Mouse (Mus musculus) midbrain, embryonic 12.5 days (tissue): ENCODE results near the gene Jag2. TPM values are rescaled to one million over a fixed set of nuclear protein-coding genes. Genes with fewer than 3 reads are reported as not detected.

Experiments used
- ATAC-seq: fragments of 200-750 bp; cut with Nextera tagmentation; 2 replicates; pipeline ENCODE4 v1.8.0; 2017; ENCODE audit warnings: low read depth, moderate TSS enrichment, moderate library complexity; ENCODE audit not compliant: low FRiP score
- H3K27ac ChIP-seq: fragments of 300-500 bp; sonication (generic); replicated peaks from 2 replicates; pipeline ENCODE4 v1.5.1; 2016; ENCODE audit warnings: mild to moderate bottlenecking
- H3K27me3 ChIP-seq: fragments of 300-500 bp; sonication (generic); 2 replicates; pipeline ENCODE4 v1.6.1; 2016; ENCODE audit warnings: mild to moderate bottlenecking
- H3K36me3 ChIP-seq: fragments of 300-500 bp; sonication (generic); 2 replicates; pipeline ENCODE4 v1.6.1; 2016
- H3K4me1 ChIP-seq: fragments of 300-500 bp; sonication (generic); 2 replicates; pipeline ENCODE4 v1.6.1; 2016
- H3K4me2 ChIP-seq: fragments of 300-500 bp; sonication (generic); replicated peaks from 2 replicates; pipeline ENCODE4 v1.6.1; 2016; ENCODE audit warnings: mild to moderate bottlenecking, moderate library complexity
- H3K4me3 ChIP-seq: fragments of 300-500 bp; sonication (generic); 2 replicates; pipeline ENCODE4 v1.5.1; 2016; ENCODE audit warnings: mild to moderate bottlenecking
- H3K9ac ChIP-seq: fragments of 300-500 bp; sonication (generic); replicated peaks from 2 replicates; pipeline ENCODE4 v1.6.1; 2016; ENCODE audit warnings: mild to moderate bottlenecking, moderate library complexity
- H3K9me3 ChIP-seq: fragments of 300-500 bp; sonication (generic); 2 replicates; pipeline ENCODE4 v1.6.1; 2016; ENCODE audit warnings: mild to moderate bottlenecking
- WGBS: fragments of 180-500 bp; shearing (Covaris S2); methylation state at CpG from one replicate; pipeline ENCODE4 v1.1.7; 2016; 5-methylcytosine and 5-hydroxymethylcytosine counted together
- polyA plus RNA-seq: library from polyadenylated mRNA; unstranded; fragments of >200 nt; fragmentation: Nextera tagmentation; extraction: Ambion mirVana; gene quantifications from 2 replicates; pipeline ENCODE4 v1.2.1, GENCODE M21; 2016

Jag2 gene
- polyA plus RNA-seq, 1 experiment from 2014 or later: 5.8 TPM

DNA sequence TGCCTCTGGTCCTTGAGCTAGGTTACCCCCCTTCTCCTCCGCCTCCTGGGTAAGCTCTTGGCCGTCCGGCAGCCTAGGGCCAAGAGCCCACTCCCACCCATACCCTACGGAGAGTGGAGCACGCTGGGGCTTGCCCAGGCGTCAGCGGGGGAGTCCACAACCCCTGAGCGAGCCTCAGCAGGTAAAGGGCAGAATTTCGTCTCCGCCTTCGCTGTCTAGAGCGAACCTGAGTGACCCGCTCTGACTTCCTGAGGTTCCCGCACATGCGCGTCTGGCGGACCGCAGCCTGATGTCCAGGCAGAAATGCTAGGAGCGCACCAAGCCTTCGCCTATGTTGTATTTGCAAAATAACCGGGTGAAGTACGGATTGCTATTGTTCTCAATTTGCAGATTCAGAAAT is 55.4 kb downstream of the Jag2 start:
- Histone ChIP-seq H3K4me1 (peaks cover 23% of the 10 kb centered on the region), H3K4me3 (peak overlapping the region; percentile 19), H3K9ac (0 out of 2 replicates have a peak overlapping the region, but pooled peaks have one; percentile 28), H3K9me3 (no peaks in the 10 kb centered on the region), H3K4me2 (peak overlapping the region; percentile 42), H3K27ac (no peak overlapping the region), H3K36me3 (no peaks in the 10 kb centered on the region), H3K27me3 (peaks cover 86% of the 10 kb centered on the region)
- WGBS: 13% methylated on average over 22 of the region's 22 CpGs
- no peak for ATAC-seq

DNA sequence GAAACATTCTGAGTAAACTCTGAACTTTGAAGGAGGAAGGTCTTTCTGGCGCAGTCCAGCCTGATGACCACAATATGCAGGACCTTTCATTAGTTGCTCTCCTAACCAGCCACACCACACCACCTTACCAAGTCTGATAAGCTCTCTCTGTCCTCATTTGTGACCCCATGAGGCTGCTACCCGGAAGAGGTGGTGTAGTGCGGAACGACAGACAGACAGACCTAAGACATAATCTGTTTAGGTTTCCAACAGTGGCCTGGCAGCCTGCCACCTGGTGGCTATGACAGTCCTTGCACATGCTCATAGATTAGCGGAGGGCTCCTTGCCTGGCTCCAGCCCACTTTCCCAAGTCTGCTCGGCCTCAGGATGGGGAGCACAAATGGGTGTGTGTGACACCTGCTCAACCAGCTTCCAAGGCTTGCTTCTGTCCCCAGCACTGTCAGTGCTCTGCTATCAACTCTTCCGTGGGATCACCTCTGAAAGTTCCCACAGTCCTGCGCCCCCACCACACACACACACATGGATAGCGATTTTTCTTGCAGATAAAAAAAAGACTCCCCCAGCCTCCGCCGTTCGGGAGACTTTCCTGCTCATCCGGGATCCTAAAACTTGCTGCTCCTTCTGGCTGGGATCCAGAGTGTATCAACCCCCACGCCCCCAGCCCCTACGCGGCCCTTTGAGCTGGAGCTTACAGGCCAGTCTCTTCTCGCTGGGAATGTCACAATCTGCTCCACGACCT is 56.0 kb downstream of the Jag2 start:
- Histone ChIP-seq H3K4me3 (peak overlapping the region; percentile 19), H3K9me3 (no peaks in the 10 kb centered on the region), H3K9ac (0 out of 2 replicates have a peak overlapping the region, but pooled peaks have one; percentile 28), H3K4me2 (peak overlapping the region; percentile 42), H3K27me3 (peaks cover 81% of the 10 kb centered on the region), H3K4me1 (peaks cover 23% of the 10 kb centered on the region), H3K36me3 (no peaks in the 10 kb centered on the region), H3K27ac (no peak overlapping the region)
- 17% methylated on average over 18 of the region's 18 CpGs for WGBS
- peak; percentile 28; the same call in 1 of the 2 replicates for ATAC-seq

DNA sequence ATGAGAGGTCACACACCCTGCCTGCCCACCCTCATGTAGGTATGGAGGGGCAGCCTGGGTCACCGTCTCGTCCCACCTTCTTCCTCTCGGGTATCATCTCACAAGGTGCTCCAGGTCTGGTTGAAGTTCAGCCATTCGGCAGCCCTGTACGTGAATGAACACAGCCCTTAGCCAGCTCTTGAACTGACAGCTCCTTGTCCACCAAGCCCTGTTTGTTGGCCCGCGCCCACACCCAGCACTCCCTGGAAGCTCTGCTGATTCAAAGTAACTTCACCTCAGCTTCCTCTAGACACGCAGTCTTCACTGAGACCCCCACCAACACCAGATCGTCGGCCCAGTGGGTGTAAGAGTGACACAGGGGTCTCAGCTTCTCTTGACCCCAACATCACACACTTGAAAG is 56.6 kb downstream of the Jag2 start:
- Histone ChIP-seq H3K9me3 (no peaks in the 10 kb centered on the region), H3K27ac (no peak overlapping the region), H3K27me3 (peaks cover 81% of the 10 kb centered on the region), H3K36me3 (no peaks in the 10 kb centered on the region), H3K4me2 (no peak overlapping the region), H3K4me1 (peaks cover 22% of the 10 kb centered on the region), H3K9ac (no peak overlapping the region), H3K4me3 (no peak overlapping the region)
- ATAC-seq: no peak
- WGBS: 88% methylated on average over 10 of the region's 10 CpGs

DNA sequence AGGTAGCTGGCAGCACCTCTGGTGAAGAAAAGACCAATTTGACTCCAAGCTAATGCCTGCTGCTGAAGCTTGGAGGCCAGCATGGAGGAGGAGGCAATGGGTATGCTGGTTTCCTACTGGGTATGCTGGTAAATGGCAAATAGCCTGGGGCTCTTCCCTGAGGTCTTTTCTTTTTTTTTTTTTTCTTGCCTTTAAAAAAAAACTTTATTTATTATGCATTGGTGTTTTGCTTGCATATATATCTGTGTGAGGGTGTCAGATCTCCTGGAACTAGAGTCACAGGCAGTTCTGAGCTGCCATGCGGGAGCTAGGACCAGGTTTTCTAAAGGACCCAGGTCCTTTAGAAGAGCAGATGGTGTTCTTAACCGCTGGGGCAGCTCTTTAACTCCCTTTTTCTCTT is 58.3 kb downstream of the Jag2 start:
- Histone ChIP-seq H3K27me3 (peaks cover 64% of the 10 kb centered on the region), H3K4me3 (no peak overlapping the region), H3K9ac (no peak overlapping the region), H3K27ac (no peak overlapping the region), H3K9me3 (no peaks in the 10 kb centered on the region), H3K4me2 (no peak overlapping the region), H3K36me3 (no peaks in the 10 kb centered on the region), H3K4me1 (peaks cover 11% of the 10 kb centered on the region; the same call in 1 of the 2 replicates)
- WGBS: 78% methylated on average over 2 of the region's 2 CpGs
- no peak for ATAC-seq

DNA sequence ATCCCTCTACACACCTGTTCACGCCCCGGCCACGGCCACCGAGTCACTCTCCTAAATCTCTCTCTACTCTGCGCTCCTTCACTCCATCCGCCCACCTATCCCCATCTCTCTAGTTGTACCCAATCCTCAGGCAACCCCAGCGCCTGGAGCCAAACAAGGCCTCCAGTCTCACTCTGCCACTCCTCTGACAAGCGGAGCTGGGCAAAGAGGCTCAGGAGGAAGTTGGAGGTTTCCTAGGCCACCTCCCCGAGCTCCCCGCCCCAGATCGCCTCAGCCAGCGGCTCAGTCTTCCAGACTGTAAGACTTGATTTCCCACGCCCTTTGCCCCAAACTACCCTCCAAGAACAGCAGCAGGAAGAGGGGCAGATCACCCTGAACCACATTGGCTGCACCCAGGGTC is 58.8 kb downstream of the Jag2 start:
- H3K4me2 ChIP-seq: no peak overlapping the region
- peaks cover 59% of the 10 kb centered on the region for H3K27me3 ChIP-seq
- H3K36me3 ChIP-seq: no peaks in the 10 kb centered on the region
- no peak overlapping the region for H3K9ac ChIP-seq
- no peak overlapping the region for H3K4me3 ChIP-seq
- 59% methylated on average over 13 of the region's 13 CpGs for WGBS
- H3K27ac ChIP-seq: no peak overlapping the region
- no peaks in the 10 kb centered on the region for H3K9me3 ChIP-seq
- H3K4me1 ChIP-seq: peaks cover 8% of the 10 kb centered on the region; the same call in 1 of the 2 replicates
- ATAC-seq: no peak

DNA sequence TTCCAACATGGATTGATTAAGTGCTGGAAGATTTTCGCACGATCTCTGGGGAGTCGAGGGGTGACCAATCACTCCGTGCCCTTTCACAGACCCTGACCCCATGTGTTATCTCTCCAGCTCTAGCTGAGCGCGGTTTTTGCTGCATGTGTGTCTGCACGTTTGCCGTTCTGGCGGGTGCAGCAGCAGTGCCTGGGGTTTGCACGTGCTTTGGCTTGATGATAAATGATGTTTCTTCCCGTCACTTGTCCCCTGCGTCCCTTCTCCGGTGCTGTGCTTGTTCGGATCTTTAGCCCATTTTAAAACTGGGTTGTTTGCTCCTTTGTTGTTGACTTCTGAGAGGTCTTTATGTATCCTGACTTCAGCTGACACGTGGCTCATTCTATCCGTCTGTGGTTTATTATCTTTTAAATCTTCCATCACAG is 59.8 kb downstream of the Jag2 start:
- ATAC-seq: no peak
- 39% methylated on average over 16 of the region's 16 CpGs for WGBS
- Histone ChIP-seq H3K4me2 (no peak overlapping the region; the same call in 1 of the 2 replicates), H3K4me1 (peaks cover 8% of the 10 kb centered on the region; the same call in 1 of the 2 replicates), H3K4me3 (no peak overlapping the region), H3K36me3 (no peaks in the 10 kb centered on the region), H3K27me3 (peaks cover 54% of the 10 kb centered on the region), H3K9ac (no peak overlapping the region), H3K27ac (no peak overlapping the region), H3K9me3 (no peaks in the 10 kb centered on the region)

DNA sequence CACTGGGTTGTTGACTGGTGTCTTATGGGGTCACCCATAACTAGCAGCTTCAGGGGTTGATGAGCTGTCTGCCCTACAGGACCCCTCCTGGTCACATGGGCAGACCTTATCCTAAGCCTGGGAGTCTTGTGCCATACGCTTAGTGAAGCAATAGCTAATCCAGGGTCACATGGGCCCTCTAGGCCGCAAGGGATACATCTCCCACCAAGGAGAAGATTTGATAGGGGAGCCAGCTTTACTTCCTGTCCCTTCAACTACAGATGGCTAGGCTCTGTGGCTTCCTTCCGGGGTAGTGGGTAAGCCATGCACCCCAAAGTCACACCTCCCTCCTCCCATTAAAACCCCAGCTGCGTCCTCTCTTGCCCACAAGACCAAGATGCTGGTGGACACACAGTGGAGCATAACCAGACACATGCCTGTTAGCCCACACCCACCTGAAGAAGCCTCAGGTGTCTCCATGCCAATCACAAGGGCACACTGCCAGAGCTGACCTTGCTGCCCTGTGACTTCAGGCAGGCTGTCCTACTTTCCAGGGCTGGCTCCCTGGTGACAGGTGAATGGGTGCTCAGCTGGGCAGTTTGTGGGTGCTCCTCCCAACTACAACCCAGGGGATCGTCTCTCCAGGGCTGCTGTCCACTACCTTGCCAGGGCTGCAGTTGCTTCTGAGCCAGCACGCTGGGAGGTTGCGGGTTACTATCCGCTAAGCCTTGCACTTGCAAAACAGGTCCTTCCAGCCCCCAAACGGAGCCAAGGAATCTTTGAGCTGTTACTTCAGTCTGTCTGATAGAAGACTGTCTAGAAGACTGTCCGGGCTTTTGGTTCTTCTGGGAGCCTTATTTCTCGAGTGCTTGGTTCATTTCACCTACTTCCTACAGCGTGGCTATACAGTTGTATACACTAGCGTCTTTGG is 61.1 kb downstream of the Jag2 start, which contains the start of gene Gpr132:
Gene Gpr132, minus strand, starts transcription at position 51 of the 910 bp plus-strand sequence.
- H3K27me3 ChIP-seq: peaks cover 41% of the 10 kb centered on the region
- no peak for ATAC-seq
- H3K4me3 ChIP-seq: no peak within 1 kb of the TSS
- H3K9ac ChIP-seq: no peak within 1 kb of the TSS
- H3K36me3 ChIP-seq: no peaks in the 10 kb centered on the region
- H3K4me1 ChIP-seq: no peaks in the 10 kb centered on the region
- 63% methylated on average over 13 of the region's 13 CpGs for WGBS
- no peak within 1 kb of the TSS for H3K27ac ChIP-seq
- no peak within 1 kb of the TSS for H3K4me2 ChIP-seq
- no peaks in the 10 kb centered on the region for H3K9me3 ChIP-seq

DNA sequence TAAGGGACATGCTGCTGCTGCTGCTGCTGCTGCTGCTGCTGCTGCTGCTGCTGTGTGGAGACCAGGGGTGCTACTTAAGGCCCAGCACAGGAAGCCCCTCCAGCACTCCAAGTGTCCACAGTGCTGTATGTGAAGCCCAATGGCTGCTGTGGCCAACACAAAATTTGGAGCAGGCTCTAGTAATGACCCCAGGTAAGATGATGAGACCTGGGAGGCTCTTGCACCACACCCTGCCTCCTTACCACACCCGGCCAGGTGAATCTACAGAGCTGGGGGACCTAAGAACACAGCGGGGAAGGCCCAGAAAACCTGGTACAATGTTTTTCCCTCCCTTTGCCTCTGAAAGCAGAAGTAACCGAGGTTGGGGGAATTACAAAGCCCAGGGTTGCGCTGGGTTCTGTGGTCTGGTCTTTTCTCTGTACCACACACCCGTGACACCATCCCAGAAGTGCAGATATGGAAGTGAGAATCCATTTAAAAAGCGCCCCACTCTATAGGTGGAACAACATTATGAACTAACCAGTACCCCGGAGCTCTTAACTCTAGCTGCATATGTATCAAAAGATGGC is 62.4 kb downstream of the Jag2 start:
- ATAC-seq: no peak
- Histone ChIP-seq H3K36me3 (no peaks in the 10 kb centered on the region), H3K27ac (no peak overlapping the region), H3K9ac (no peak overlapping the region), H3K4me3 (no peak overlapping the region), H3K4me2 (no peak overlapping the region), H3K4me1 (no peaks in the 10 kb centered on the region), H3K27me3 (peaks cover 28% of the 10 kb centered on the region; the same call in 1 of the 2 replicates), H3K9me3 (no peaks in the 10 kb centered on the region)
- WGBS: 92% methylated on average over 7 of the region's 7 CpGs

DNA sequence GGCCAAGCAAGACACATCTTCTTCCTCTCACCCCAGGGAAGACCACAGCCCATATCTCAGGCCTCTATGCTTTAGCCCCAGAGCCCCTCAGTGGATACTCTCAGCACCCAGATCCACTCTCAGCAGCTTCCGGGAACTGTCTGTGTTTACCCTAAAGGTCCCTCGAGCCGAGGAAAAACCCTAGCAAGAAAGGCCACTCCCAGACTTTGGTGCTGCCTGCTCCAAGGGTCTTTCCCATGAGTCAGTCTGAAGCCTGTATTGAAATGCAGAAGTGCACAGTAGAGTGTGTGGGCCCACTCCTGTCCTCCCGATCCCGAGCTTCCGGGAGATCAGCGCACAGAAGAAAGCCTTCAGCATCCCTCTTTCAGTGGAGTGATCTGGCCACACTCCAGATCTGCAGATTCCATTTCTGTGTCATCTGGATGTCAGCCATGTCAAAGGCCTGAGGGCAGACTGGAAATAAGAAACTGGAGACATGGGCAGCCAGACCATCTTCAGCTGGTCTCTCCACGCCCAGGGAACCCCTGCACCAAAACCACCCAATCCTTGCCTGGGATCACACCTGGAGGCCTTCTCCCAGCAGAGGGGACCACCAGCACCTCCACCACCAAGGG is 63.0 kb downstream of the Jag2 start:
- Histone ChIP-seq H3K9me3 (no peaks in the 10 kb centered on the region), H3K36me3 (no peaks in the 10 kb centered on the region), H3K4me1 (no peaks in the 10 kb centered on the region), H3K4me2 (no peak overlapping the region), H3K4me3 (no peak overlapping the region), H3K27ac (no peak overlapping the region), H3K9ac (no peak overlapping the region), H3K27me3 (peaks cover 26% of the 10 kb centered on the region; the same call in 1 of the 2 replicates)
- 83% methylated on average over 8 of the region's 8 CpGs for WGBS
- ATAC-seq: no peak

DNA sequence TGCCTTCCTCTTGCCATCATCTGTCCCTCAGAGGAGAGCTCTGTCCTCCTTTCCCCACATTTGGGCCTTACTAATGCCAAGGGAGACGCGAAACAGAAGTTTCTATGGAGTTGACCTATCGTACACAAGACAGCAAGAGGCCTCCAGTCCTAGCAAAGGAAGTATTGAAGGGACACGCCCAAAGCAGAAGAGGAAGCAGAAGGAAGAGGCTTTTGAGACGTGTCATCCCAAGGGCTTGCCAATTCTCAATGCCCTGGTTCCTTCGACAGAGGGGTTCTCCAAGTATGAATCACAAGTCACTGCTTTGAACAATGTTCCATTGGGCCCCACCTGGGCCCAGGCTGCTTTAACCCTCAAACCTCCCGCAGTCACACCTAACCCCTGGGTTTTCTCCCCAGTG is 64.8 kb downstream of the Jag2 start:
- no peak overlapping the region for H3K9ac ChIP-seq
- no peak overlapping the region for H3K27ac ChIP-seq
- H3K36me3 ChIP-seq: no peaks in the 10 kb centered on the region
- no peak overlapping the region for H3K4me3 ChIP-seq
- no peak for ATAC-seq
- no peaks in the 10 kb centered on the region for H3K9me3 ChIP-seq
- H3K4me2 ChIP-seq: no peak overlapping the region
- peaks cover 15% of the 10 kb centered on the region; the same call in 1 of the 2 replicates for H3K27me3 ChIP-seq
- no peaks in the 10 kb centered on the region for H3K4me1 ChIP-seq
- WGBS: 87% methylated on average over 7 of the region's 7 CpGs

DNA sequence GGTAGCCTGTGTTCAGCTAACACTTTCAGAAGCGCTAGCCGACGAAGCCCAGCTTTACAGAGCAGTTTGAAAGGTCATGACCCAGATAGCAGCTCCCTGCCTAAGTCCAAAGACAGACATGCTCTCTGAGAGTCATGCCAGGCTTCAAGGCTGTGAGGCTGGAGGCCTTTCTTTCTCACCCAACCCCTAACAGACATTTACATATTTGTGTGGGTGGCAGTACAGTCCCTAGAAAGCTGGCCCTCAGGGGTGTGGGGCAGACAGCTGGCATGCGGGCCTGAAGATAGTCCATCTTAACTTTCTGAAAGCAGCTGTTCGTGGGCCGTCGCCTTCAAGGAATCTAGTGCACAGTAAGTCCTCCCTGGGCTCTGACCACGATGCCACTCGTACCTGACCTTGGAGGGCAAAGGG is 67.7 kb downstream of the Jag2 start:
- no peak for ATAC-seq
- 58% methylated on average over 9 of the region's 9 CpGs for WGBS

More for the DNA sequence above, 67.7 kb downstream of the Jag2 start:
- Histone ChIP-seq H3K4me1 (no peaks in the 10 kb centered on the region), H3K4me3 (no peak overlapping the region), H3K27ac (no peak overlapping the region), H3K9me3 (no peaks in the 10 kb centered on the region), H3K27me3 (peaks cover 5% of the 10 kb centered on the region; the same call in 1 of the 2 replicates), H3K4me2 (no peak overlapping the region), H3K36me3 (no peaks in the 10 kb centered on the region), H3K9ac (no peak overlapping the region)
